Mouse (Mus musculus) liver, postnatal 0 days (tissue): ENCODE measurements around the gene Gng12.

Experiments
- CTCF ChIP-seq: sonication (generic); IDR thresholded peaks from 2 replicates; pipeline ENCODE4 v1.5.1; 2016; ENCODE audit warnings: antibody characterized with exemption, low read depth
- EP300 ChIP-seq: IDR thresholded peaks from 2 replicates; pipeline ENCODE4 v1.6.1; 2016; ENCODE audit warnings: antibody characterized with exemption, low read depth, mild to moderate bottlenecking

DNA sequence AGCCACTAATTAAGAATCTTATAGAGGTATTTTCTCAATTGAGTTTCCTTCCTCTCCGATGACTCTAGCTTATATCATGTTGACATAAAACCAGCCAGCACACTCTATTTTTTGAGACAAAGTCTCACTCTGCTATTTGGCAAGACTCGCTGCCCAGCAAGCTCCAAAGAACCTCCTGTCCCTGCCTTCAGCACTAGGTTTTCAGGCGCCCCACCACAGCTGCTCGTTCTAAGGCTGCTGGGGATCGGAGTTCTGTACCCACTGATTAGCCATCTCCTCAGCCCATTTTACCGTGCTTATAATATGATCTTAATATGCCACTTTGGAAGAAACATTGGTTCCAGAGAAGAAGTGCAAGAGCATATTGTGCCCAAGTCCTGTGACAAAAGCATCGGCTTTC is 26.3 kb downstream of the Gng12 start:
- TF ChIP-seq CTCF (no peak), EP300 (no peak)
